Mouse (Mus musculus) fibroblast of lung, adult 2 months (primary cell): ENCODE measurements around the gene Gm13212.
"Not testable (repeated sequence)": the region's sequence is repeated elsewhere in the genome, so short reads cannot be mapped to it uniquely, and the experiment has no call there.

Experiments used
- DNase-seq: peaks from one replicate; pipeline ENCODE4 v3.0.0-alpha.2; 2011; ENCODE audit warnings: low read depth

Gm13212 gene

GRCm38 (mm10) chr4:145585078-145585477 lies at the start of gene Gm13212:
Gene Gm13212 (plus strand): TSS chr4:145585166.
- DNase-seq: not testable (repeated sequence)

- not testable (repeated sequence) for DNase-seq
Measured at GRCm38 (mm10) chr4:145543861-145544260, 41.1 kb upstream of the Gm13212 start.

DNA sequence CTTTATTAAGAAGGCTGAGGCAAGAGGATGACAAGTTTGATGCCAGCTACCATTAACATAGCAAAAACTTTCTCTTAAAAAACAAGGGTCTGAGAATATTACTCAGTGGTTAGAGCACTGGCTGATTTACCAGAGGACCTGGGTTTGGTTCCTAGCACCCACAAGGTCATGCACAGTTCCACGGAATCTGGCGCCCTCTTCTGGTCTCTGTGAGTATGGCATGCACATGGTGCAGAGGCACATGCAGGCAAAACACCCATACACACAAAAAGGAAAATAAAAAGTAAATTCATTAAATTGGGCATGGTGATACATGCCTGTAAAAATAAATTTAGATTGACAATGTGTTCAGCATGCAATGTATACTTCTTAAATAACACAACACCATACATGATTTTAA lies 39.9 kb upstream of the Gm13212 start:
- DNase-seq: not testable (repeated sequence)

DNA sequence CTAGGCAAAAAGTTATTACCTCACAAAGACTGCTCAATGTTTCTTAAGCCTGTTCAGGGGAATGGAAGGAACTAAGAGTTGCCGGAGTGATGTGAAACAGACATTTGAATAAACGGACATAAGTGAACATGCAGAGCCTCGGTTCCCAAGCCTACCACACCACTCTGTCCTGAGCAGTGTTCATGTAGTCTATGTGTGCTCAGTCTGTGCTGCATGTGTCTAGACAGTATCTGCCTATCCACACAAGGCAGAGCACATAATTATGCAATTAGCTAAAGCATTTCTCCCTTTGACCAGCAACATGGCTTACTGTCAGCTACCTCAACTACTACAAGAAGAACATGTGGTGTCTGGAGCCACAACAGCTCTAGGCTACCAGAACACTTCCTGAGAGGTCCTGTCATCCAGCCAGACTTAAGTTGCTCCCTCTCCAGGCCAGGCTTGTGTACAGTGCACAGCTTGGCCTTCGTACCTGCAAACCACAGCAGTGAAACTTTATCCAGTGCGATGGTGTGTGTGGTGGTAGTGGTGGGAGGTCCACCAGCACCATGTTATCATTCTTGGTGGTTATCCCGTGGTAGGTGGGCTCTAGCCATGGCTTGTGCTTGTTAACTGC lies 39.1 kb upstream of the Gm13212 start:
- DNase-seq: not testable (repeated sequence)

DNA sequence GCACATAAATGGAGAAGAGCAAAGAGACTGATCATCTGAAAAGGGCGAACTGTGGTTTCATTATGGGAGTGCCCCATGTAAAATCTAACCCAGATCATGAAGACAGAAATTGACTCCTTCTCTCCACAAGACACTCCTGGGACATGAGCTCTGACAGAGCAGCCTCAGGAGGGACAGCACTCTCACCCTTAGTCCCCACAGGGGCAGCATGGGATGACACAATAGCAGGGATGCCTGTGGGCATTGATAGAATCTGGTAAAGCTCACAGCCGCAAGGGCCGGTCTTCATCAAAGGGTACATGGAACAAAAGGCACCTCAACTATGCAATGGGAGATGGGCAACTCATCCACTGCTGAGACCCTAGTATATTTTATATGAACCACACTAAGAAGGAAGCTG lies 38.5 kb upstream of the Gm13212 start:
- DNase-seq: not testable (repeated sequence)

GRCm38 (mm10) chr4:145556680-145557079 lies 28.3 kb upstream of the Gm13212 start:
- no peak for DNase-seq

- DNase-seq: no peak
Measured at GRCm38 (mm10) chr4:145559505-145560099, 25.4 kb upstream of the Gm13212 start.

GRCm38 (mm10) chr4:145564111-145564821 lies 20.7 kb upstream of the Gm13212 start:
- DNase-seq: no peak

DNA sequence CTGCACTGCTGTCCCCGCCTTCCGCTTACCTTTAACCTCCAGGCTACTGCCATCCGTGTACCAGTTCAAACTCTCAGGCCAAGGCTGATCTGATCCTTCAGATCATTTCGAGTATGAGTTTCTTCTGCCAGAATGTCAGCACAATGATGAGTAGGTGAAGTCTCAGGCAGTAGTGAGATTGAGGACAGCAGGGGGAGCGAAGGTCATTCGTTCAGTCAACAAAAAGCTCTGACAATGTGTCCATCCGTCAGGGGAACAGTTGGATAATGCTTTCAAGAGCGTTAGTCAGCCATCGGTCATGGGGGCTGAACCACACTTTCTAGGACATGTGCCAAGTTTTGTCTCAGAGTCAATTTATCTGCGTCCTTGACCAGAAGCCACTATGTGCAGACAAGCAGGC lies 14.5 kb upstream of the Gm13212 start:
- not testable (repeated sequence) for DNase-seq

- DNase-seq: not testable (repeated sequence)
Measured at GRCm38 (mm10) chr4:145576623-145577022, 8.3 kb upstream of the Gm13212 start.

GRCm38 (mm10) chr4:145580333-145580732 lies 4.6 kb upstream of the Gm13212 start:
- DNase-seq: not testable (repeated sequence)

DNA sequence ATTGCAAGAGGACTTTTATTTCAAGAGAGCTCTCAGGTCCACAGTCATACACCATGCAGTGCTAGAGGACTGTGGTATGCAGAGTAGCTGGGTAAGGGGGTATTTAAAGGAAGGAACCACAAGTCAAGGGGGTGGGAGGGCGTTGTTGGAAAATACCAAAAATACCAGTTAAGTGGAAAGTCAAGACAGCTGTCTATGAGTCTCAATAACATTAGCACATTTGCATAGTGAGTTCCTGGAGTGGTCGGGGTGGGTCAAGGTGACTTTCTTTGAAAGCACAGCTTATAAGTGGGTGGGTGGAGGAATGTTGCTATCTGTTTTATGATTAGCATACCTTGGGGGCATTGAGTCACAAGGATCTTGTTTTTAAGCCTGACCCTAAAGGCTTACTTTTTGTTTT lies 1.1 kb downstream of the Gm13212 start:
- not testable (repeated sequence) for DNase-seq

GRCm38 (mm10) chr4:145594183-145594582 lies 9.2 kb downstream of the Gm13212 start:
- not testable (repeated sequence) for DNase-seq

DNA sequence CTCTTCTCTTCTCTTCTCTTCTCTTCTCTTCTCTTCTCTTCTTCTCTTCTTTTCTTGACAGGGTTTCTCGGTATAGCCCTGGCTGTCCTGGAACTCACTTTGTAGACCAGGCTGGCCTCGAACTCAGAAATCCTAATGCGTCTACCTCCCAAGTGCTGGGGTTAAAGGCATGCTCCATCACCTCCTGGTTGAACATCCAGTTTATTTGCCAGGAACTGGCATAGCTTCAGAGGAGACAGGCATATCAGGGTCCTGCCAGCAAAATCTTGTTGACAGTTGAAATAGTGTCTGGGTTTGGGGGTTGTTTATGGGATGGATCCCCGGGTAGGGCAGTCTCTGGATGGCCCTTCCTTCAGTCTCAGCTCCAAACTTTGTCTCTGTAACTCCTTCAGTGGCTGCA lies 9.8 kb downstream of the Gm13212 start:
- not testable (repeated sequence) for DNase-seq

GRCm38 (mm10) chr4:145640416-145641185 lies 55.6 kb downstream of the Gm13212 start:
- DNase-seq: not testable (repeated sequence)

GRCm38 (mm10) chr4:145670385-145670784 lies 85.4 kb downstream of the Gm13212 start, which contains the start of gene Zfp980:
Gene Zfp980 (plus strand): TSS chr4:145670685.
- not testable (repeated sequence) for DNase-seq

DNA sequence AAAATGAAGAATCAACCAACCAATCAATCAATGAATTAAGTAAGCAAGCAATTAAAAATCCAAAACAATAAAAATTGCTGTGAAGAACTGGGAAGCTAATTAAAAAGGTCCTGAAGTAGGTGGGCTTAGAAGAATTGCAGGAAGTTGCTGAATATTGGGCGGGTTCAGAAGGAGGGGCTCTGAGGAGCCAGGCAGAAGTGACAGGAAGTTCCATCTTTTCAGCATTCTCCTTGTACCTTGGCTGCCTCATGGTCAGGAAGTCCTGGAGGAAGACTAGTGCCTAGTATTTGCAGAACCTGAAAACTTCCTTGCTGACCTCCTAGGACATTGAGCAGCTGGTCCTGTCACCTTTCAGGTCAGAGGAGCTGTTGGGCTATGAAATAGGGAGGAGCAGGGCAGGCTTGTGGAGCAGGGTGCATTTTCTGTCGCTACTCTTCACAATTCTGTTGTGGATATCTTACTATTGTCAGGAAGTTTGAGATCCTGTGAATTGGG lies 89.4 kb downstream of the Gm13212 start:
- not testable (repeated sequence) for DNase-seq
